Mouse (Mus musculus): ENCODE measurements around the gene Slc38a3.

Slc38a3 gene

DNA sequence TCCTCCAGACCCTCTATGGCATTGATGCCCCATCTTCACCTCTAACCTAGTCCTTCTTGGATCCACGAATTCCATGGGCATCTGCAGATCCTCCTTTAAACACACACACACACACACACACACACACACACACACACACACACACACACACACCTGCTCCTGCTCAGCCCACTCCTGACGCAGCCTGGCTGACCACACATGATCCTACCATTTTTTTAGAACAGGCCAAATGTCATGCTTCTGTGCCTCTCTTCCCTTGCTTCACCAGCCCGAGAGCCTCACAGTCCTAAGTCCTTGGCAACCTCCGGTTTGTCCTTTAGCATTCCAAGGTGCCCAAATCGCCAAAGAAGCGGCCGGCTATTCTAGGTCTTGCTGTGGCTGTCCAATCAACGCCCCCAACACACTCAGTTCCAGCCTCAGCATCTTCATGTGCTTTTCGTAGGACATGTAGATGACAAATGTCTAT lies at the start of gene Slc38a3:
Slc38a3 (minus strand) TSS at position 51 of the 466 bp plus-strand sequence.
- no peak for DNase-seq

DNA sequence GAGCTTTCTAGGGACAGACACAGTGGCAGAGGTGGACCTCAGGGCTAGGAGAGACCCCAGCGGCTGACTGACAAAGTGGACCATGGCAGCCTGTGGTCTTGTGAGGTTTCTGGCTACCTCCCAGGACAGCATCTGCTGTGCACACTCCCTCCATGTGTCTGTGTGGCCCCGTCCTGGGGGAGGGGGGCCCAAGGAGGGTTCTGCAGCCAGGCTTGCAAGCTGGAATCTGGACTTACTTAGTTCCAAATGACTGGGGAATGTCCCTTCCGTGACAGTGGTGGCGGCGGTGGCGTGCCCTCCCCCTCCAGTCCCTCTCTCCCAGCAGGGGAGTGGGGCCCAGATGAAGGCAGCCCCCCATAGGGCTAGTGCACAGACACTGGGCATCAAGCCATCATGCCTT lies 47.6 kb upstream of the Slc38a3 start:
- DNase-seq: no peak

DNA sequence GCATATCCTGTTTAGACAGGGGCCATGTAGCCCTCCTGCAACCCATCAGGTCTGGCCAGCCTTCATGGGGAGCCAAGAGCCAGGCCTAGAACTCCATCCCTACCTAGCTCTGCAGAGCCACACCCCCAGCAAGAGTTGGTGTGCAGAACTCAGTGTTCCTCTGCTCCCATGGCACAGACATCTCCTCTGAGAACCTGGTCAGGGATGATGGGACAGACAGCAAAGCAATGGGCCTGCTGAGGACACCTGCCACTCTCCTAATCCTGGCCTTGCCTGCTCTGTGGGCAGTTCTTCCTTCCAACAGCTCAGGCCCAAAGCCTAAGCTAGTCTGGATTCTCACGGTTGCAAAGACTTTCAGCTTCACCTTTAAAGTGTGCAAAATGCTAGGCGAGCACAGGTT lies 46.3 kb upstream of the Slc38a3 start:
- DNase-seq: no peak

DNA sequence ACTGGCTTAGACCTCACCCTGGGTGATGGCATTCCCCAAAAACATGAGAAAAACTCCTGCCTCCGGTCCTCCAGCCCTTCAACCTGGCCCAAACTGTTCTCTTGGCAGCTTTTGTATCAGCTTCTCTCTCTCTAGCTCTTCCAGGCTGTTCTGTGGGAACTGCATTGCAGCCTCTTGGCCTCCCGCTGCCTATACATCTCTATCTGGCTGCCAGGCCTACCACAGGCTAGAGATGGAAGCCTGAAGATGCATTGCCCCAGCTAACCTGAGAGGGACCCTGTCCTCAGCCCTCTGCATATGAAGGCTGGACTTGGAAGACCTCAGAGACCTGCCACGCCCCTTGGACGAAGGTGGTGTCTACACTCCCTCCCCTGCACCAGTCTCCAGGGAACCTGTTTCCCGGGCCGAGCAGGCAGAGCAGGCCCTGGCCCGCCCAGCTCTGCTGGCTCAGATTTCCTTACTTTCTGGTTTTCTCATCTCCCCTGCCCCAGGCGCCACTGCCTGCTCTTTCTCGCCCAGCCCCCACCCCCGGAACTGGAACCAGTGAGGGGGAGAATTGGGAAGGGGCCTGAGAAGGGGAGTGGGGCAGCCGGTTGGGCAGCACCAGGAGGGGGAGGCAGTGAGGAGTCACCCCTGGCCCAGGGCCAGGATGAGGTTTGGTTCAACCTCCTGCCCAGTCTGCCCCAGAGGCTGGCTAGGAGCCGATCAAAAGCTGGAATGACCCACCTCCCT lies 45.1 kb upstream of the Slc38a3 start:
- DNase-seq: peak; percentile 63 to 80

DNA sequence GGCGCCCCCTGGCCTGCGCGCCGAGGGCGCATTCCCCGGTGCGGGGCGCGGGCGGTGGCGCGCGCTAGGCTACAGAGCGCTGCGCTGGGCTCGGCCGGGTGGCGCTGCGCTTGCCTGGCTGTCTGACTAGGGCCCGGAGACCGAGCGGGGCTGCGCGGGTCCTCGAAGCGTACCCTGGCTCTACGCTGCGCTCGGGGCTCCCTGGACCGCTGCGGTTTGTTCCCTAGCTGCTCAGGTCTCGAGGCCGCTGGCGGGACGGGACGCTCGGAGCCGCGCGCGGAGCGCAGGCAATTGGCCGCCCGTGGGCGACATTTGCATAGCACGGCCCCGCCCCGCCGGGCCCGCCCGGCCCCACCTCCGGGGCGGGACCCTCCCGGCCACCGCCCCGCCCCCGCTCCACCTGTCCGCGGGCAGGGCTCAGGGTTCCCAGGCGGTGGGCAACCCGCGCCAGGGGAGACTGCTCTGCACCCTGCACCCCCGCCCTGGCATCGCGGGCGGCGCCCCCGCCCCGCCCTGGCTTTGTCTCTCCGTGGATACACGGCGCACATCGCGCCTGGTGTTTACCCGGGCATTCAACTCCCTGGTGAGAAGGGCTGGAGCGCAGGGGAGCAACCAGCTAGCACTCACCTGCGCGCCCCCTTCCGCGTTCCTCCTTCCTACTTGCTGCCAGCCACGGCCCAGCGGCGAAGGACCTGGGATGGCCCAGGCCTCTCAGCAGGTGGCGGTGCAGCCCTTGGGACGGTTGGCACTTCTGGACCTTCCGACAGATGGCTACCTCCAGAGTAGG lies 40.6 kb upstream of the Slc38a3 start, which contains the start of gene Sema3f:
Sema3f (minus strand) TSS at position 779 of the 787 bp plus-strand sequence.
- DNase-seq: peak; percentile 85 to 91

DNA sequence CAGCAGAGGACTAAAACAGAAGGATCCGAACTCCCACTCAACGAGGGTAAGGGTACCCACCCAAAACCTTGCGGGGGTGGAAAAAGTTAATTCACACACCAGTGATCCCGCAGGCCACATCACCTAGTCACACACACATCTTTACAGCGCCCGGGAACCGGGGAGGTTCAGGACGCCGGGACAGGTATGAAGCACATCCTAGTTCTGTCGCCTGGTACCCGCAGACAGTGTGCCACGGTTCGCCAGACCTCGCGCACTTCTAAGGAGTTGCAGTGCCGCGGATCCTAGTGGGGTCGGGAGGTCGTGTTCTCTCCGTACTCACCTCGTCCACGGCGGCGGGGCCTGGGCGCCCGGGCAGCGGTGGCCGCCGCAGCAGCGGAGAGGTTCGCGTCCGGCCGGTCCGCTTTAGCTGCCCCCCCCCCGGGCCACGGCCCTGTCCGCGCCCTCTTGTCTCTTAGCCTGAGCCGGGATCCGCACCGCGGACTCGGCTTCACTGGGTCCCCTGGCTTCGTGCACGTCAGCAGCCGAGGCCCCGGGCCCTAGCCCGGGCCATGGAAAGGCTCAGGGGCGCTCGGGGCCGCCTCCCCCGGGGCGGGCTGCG lies 39.9 kb upstream of the Slc38a3 start:
- no peak for DNase-seq

DNA sequence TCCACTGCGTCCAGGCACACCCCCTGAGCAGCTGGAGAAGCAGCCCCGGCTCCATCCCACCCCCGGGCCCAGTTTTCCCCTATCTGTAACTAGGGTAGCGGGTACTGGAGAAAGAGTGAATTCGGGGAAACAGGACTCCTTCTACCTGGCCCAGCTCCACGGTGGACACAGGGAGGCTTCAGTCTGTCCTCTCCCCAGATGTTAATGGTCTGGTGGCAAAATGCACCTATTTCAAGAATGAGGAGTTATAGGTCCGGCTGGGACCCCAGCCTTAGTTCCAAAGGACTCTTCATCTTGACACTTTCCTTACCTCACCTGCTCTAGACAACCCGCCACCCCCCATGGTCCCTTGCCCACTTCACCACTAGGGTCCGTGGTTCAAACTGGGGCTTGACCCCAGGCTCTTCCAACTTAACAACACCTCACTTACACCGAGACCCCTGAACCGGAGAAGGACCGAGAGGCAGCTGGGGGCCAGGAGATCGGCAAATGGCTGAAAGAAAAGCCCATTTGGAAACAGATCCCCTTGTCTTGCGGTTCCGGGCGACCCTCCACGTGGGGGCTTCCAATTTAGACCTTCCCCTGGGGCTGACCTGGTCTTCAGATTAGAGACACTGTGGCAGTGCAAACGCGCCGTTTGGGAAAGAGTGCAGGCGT lies 39.2 kb upstream of the Slc38a3 start:
- DNase-seq: no peak

DNA sequence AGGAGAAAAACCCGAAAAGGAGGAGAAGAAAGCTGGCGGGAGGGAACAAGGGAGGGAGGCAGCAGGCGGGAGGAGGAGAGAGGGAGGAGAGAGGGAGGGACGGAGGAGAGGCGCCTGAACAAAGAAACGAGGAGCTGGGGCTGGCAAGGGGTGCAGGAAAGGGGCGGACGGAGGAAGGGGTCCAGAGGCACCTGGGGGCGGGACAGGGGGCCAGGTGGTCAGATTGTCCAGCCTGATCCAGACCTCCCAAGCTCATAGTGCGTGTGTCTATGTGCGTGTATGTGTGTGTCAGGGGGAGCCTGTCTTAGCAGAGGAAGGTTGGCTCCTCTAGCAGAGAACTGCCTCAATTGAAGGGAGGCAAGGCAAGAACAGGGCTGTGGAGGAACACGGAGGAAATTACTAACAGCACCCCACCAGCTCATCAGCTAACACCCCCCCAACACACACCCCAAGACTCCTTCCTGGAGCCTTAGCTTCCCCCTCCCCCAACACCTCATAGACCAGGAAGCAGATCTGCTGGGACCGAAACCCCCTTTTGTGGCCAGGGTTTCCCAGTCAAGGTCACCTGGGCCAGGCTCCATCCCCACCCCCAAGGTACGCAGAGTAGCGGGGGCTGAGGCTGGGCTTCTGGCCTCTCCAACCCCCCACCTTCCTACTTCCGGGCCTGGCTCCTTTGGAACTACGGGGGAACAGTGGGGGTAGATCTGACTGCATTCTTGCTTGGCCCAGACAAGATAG lies 38.5 kb upstream of the Slc38a3 start:
- peak in 1 of 2 experiments; percentile 42 for DNase-seq

DNA sequence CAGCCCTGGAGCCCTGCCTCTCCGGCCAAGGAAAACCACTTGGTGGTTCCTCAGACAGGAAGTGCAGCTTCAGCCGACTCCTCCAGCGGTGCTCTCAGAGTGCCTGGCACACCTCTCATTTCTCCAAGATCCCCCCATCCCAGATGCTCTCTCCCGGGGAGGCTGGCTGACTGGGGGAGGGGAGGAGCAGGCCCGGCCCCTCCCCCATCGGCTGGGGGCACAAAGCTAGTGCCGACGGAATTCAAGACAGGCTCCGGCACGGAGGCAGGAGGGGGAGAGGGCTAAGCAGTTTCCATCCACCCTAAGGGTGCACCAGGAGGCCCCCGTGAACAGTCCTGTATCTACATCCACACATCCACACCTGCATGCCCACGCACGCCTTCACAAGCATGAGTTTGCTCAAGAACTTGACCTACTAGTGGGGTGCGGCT lies 37.5 kb upstream of the Slc38a3 start:
- no peak for DNase-seq

DNA sequence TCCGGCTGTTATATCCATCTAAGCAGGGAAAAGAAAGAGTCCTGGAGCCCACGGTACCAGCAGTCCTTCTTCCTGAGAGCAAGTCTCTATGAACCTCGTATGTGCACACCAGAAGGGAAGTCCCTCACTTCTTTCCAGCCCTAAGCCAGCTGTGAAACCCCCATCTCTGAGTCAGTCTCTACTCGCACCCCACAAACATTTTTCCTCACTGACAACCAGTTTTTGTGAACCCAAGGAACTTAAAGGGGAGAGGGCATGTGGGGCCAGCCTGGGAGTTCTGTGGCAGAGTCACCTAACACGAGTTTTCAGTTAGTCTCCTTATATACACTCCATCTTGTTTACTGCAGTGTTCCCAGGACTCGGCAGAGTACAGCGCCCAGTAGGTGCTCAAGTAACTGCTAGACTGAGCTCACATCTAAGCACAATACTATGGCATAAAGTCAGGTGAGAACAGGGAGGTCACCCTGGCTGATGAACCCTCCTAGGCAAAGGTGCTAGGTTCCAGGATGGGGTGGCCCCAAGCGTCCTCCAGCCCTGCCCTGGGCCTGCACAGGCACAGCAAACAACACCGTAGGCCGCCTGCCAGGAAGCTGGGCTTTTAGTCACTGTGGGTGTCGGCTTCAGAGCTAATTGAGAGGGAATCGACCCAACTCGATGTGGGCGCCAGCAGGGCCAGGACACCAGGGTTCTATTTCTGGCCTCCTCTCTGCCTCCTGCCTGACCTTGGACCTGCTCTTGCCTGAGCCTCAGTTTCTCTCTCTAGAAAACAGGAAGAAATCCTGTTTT lies 34.2 kb upstream of the Slc38a3 start:
- peak; percentile 73 to 82 for DNase-seq

DNA sequence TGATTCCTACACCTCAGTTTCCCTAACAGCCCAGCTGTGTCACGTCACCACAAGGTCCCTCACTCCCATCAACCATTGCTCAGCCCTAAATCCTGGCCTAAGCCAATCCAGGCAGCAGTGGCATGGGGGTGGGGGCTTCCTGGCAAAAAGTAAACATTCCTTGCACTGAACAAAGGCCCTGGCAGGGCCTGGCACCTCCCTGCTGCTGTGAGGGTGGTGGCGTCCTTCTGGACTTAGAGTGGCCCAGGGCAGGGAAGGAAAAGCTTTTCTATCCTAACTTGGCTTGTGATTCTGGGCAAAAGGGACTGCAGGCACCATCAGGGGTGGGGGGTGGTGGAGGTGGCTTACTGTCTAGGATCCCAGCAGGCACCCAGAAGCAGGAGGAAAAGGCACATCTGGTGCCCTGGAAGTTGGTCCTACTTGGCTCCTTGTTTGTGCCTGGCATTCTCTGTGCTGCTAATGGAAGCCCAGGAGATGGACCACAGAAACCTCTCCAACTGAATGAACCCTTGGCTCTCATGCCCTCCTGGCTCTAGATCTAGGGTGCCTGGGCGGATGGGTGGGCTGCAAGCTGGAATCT lies 33.4 kb upstream of the Slc38a3 start:
- peak; percentile 82 to 90 for DNase-seq

DNA sequence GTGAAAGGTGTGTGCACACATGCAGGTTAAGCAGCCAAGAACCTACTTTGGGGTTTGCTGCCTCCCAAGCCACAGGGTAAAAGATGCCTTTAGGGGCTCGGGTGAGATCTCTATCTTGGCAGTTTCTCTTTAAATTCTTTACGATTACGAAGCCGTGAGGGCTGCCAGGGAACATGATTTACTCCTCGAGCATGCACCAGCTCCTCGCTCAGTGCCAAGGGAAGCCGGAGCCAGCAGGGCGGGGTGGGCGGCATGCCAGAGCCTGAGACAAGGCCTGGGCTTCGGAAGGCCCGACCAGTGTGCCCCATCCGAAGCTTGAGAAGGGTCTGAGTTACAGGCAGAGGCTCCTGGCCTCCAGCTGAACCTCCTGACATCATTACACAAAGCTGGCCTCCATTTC lies 32.3 kb upstream of the Slc38a3 start:
- peak; percentile 90 to 95 for DNase-seq

DNA sequence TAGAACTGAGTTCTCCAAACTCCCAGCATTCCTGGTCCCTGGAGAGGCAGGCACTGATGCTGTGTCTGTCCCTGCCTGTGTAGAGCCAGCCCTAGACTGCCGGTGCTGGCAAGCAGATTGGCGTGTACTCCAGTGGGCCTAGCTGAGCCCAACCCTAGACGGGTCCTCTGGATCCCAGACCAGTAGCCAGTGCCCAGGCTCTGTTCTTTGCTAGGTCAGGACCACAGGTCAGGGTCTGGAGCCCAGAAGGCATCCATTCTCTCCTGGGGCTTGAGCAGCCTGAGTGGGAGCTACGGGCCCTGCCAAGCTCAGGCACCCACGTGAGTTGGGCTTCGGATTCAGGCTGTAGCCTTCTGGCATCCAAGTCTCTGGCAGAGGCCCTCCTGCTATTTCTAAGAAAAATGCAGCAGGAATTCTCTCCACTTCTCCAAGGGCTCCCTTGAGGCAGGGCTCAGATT lies 30.8 kb upstream of the Slc38a3 start:
- DNase-seq: peak; percentile 42 to 43

DNA sequence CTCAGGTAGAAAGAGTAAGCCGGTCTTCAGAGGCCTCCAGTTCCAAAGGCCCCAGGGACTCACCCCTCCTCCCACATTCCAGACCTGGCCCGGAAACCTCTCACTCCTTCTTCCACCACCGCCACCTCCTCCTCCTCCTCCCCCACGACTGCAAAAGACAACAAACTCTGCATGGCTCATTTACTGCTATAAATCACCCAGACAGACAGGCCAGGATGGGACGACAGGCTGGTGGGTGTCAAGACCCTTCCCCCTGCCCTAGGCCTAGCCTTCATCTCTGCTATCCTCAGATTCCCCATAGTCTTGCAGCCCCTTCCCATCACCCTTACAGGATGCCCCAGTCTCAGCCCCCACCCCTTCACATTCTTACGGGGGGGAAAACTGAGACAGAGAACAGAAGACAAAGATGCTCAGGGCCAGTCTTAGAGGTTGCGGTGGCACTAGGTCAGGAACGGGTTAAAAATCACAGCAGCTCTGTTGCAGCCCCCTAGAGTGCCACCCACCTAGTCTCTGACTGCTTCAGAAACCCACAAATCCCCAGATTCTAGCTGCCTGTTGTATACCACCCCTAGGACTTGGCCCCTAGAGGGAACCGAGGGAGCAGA lies 30.1 kb upstream of the Slc38a3 start:
- DNase-seq: peak; percentile 61 to 73

DNA sequence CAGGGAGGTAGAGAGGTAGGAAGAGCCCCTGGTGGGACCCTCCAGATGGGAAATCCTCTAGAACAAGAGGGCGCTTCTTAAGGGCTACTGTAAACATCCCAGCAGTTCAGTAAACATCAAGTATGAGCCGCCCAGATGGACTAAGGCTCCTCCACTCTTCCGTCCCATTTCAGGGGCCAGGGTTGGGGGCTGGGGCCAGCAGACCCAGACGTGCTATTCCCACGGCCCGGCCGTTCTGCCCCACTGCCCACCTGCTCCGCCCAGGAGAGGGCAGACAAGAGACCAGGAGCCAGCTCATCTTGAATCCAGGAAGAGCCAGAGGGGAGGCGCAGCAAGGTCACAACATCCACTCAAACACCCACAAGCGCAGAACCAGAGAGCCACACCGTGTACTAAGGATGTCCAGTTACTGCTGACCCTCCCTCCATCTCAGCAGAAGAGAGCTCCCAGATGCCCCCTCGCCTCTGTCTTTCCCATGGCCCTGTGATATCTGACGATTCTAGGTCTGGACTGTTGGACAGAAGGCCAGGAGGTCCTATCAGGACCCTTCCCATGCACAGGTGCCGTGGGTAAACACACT lies 29.4 kb upstream of the Slc38a3 start:
- DNase-seq: peak; percentile 53 to 72

DNA sequence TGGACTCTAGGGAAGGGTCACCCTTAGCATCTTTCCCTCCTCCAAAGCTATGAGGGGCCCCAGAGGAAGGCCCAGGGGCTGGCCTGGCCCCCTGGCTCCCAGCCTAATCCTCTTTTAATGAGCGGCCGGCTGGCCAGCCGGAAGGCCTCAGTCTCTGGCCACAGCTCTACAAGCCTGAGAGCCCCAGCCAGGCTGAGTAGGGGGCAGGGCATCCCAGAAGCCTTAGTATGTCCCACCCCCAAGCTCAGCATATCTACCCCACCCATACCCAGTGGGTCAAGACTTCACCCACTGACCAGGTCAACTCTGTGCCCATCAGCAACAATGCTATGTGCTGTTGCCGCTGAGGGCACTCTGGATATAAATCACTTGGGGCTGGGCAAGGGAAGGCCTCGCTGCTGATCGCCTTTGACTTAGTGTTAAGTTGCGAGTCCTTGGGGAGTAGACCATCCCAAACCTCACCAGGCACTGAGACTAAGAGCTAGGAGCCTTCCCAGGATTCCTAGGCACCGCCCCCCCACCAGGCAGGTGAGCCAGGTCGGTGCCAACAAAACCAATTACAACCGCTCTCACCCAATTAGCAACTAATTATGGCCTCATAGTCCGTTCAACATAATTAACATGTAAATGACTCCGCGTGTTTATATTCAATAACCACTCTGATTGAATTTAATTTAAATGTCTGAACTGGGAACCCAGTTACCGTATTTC lies 28.6 kb upstream of the Slc38a3 start:
- no peak for DNase-seq

DNA sequence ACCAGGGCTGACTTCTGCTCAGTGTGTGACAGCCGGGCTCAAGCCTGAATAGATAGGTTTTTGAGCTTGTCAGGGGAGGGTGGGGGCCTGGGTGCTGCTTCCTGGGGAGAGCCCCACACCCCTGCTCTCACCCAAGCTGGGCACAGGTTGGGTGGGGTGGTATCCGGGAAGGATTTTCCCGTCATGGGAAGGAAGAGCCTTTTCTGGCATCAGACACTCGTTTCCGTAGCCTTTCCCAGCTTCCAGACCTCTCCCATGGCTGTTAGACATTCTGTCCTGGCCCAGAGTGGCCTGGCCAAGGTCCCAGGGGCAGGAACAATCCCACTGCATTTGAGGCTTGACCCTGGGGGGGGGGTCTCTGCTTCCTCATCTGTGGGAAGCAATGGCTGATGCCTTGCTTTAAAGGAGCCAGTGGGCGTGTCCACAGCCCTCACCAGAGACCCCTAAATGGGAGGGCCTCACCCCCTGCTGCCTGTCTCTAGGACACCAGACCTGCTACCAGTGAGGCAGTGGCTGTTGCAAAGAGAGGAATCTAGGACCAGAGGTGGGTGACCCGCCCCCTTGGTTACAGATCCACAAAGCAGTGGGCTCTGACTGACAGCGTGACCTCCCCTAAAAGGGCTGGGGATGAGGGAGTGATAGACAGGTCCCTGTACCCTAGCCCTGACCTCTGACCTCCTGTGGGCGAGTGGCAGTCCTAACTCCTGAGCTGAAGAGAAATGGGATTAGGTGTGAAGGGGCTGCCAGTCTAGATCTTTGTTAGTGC lies 27.7 kb upstream of the Slc38a3 start:
- DNase-seq: peak; percentile 74 to 82

DNA sequence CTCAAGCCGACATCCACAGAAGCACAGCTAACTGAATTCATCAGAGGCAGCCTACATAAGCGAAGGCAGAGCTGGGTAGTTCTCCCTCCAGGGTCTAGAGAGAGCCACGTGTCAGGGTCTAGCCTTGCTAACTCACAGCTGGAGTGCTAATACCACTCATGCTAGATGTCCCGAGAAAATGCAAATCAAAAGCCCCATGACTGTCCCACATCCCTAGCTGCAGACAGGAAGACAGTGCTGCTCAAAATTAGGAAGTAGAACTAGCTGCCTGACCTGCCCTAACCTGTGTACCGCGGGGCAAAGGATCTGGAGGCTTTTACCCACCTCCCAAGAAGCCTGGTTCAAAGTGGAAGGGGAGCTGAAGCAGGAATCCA lies 26.8 kb upstream of the Slc38a3 start:
- DNase-seq: no peak
